Mouse (Mus musculus): ENCODE measurements at regions not wholly inside any gene's neighbourhood (a gene's known extent, or its start where the extent isn't known, plus 50 kb on each side); places are given as distances from the start of the nearest gene placed in this dataset.

DNA sequence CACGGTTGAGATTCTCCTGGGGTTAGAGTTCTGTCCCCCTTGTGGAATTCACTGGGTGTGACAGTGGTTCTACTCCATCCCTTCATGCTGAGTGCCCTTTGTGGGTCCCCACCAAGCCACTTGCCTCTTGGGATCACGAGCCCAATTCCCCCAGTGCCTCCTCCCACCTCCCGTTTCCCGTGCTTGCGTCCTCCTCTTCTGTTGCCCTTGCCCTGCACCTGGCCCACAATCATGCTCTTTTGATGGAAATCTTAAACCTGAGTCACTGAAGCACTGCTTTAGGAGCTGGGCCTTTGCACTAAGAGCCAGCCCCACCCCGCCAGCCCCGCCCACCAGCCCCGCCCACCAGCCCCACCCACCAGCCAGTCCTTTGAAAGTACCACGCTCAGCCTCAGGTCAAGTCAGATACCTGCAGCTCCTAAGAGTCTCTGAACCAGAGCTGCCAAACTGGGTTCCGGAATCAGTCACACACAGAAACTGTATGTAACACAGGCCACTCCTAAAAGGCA is 79.8 kb upstream of the Sertad2 start:
- DNase-seq, result no peak

GRCm38 (mm10) chr11:20464564-20464963 is 78.5 kb upstream of the Sertad2 start:
- DNase-seq, result no peak

- no peak for DNase-seq
Observed at GRCm38 (mm10) chr11:20466591-20466990, 76.5 kb upstream of the Sertad2 start.

DNA sequence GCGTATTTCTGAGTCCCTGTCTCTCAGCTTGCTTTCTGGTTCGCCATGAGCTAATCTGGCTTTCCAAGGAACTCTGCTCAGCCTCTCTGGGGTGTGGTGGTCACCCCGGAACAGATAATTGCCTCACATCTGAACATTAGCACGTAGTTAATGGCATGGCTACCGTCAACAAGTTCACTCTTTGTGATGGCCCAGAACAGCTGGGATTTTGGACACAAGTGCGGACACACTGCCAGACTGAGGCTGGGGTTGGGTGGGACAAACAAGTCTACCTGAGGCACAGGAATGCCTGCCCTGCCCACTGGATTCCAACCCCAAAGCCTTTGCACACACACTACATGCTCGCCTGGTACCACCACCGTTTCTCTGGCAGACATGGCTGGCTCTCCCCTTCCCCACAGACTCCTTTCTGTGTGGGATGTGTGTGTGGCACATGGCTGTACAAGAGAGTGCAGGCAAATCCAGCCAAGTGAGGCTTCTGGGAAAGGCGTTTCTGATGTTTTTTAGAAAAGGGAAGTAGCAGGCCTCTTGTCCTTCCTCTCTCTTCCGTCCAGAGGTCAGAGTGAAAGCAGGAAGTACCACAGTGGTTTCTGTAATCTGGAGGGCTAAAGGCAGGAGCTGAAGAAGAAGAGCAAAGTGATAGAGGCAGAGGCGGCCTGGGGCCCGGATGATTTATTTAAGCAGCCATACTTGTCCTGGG is 74.6 kb upstream of the Sertad2 start:
- DNase-seq, result no peak

DNA sequence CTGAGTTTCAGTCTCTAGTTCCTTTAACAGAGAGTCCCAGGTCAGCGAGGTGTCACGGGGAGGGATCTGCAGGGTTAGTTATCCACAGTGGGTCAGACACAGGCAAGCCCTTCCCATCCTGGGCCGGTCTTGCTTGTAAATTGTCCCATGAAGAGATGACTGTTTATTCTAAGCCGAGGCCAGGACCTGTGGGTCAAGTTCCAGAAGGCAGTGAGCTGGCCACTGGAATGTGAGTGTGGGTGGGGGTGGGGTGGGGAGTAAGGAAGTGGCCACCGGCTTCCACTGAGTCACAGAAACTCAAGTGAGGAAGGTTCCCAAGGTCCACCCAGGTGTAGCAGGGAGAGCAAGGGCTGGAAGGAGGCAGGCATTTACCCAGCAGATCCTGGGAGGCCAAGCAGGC is 73.7 kb upstream of the Sertad2 start:
- no peak for DNase-seq

DNA sequence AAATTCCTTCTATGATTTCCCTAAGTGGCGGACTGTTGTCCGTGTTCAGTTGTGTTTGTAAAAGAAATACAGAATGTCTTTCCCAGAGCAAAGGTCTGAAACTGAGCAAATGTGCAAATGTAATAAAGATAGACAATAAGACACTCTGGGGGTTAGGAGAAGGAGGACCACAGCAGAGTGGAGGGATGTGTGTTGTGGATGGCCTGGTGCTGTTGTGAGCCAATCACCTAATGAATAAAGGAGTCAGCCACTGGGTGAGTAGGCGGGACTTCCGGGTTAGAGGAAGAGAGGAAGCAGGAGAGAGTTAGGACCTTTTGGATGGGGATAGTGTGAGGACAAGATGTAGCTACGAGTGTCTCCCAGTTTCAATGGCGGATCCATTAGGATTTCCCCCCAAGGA is 72.7 kb upstream of the Sertad2 start:
- DNase-seq, result no peak

DNA sequence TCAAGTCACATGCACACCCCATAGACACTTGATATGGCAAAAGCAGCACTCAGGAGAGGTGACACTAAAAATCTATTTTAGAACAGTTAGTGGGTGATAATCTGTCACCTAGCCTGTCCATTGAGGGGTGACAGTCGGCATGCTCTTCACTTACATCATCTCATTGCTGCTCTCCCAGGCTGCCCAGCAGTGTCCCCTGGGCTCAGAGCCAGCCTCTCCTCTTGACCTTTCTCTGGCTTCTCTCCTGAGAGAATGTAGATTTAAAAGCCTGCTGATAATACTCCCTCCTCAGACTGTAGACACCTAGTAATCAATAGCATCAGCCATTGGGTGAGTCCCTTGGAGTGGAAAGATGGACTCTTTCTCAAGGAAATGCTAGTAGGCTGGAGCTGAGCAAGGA is 70.7 kb upstream of the Sertad2 start:
- DNase-seq, result no peak

DNA sequence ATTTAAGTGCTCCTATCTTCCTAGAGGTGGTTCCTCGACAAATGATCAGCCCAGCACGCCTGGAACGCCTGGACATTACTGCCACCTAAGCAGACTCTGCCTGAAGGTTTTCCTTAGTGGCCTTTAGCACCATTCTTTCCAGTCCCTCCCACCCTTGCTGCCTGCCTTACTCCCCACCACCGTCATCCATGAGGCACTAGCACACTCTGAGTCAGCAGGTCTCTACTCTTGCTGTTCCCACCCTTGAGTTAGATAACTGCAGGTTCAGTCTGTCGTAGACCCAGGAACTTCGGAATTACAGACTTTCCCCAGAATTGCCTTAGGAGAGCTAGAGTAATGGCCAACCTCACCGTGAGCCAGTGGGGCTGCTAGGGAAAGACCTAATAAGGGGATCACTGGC is 67.4 kb upstream of the Sertad2 start:
- DNase-seq, result no peak

DNA sequence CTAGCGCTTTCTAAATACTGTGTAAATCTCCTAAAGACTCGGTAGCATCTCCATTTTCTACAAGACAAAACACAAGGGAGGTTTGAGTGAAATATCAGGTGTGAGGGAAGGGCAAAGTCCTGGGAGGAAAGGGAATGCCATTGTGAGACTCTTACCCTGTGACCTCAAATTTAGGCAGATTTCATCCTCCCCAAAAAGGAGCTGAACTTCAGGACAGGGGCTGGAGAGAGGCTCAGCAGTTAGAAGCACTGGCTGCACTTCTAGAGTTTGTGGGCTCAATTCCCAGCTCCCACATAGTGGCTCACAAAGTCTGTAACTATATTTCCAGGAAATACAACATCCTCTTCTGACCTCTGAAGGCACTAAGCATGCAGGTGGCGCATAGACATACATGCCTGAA is 66.6 kb upstream of the Sertad2 start:
- DNase-seq, result no peak

- DNase-seq, result peak; percentile 72
Observed at GRCm38 (mm10) chr11:20477183-20478037, 65.6 kb upstream of the Sertad2 start.

- no peak for DNase-seq
Observed at GRCm38 (mm10) chr11:20480632-20481031, 62.4 kb upstream of the Sertad2 start.

GRCm38 (mm10) chr11:20485371-20485770 is 57.7 kb upstream of the Sertad2 start:
- no peak for DNase-seq
